Mouse (Mus musculus): ENCODE measurements around the gene Olfr561.

Olfr561 gene

GRCm38 (mm10) chr7:102770921-102771320 lies at the start of gene Olfr561:
TSS of gene Olfr561 (plus strand) at chr7:102771221.
- DNase-seq (ENCODE audit: low spot score in 2 of 2), result no peak

- DNase-seq (ENCODE audit: low spot score in 2 of 2), result no peak
Measured at GRCm38 (mm10) chr7:102727391-102727790, 43.6 kb upstream of the Olfr561 start, which contains the start of gene Olfr559. TSS of gene Olfr559 (minus strand) at chr7:102727491.

GRCm38 (mm10) chr7:102733793-102734192 lies 37.2 kb upstream of the Olfr561 start:
- DNase-seq (ENCODE audit: low spot score in 2 of 2), result no peak

GRCm38 (mm10) chr7:102737705-102738104 lies 33.3 kb upstream of the Olfr561 start:
- no peak for DNase-seq (ENCODE audit: low spot score in 2 of 2)

GRCm38 (mm10) chr7:102752086-102752485 lies 18.9 kb upstream of the Olfr561 start:
- no peak for DNase-seq (ENCODE audit: low spot score in 2 of 2)

- no peak for DNase-seq (ENCODE audit: low spot score in 2 of 2)
Measured at GRCm38 (mm10) chr7:102759266-102759665, 11.8 kb upstream of the Olfr561 start, which contains the start of the genes Olfr560 and Olfr78. TSS of gene Olfr560 (minus strand) at chr7:102759366. TSS of gene Olfr78 (minus strand) at chr7:102759471.

GRCm38 (mm10) chr7:102803180-102803579 lies 32.2 kb downstream of the Olfr561 start, which contains the start of gene Olfr564:
TSS of gene Olfr564 (plus strand) at chr7:102803480.
- DNase-seq (ENCODE audit: low spot score in 2 of 2), result no peak
